Mouse (Mus musculus) layer of hippocampus, postnatal 36 days (tissue): ENCODE data around the gene Ccdc124. TPM values are rescaled to one million over a fixed set of nuclear protein-coding genes. Genes with fewer than 3 reads are reported as not detected.
"Not testable (repeated sequence)": the region's sequence is repeated elsewhere in the genome, so short reads cannot be mapped to it uniquely, and the experiment has no call there.

Experiments used
- DNase-seq, 2 experiments: peaks; one replicate each; pipeline ENCODE4 v3.0.0; 2022
- total RNA-seq, 2 experiments: library from RNA; stranded (reverse); gene quantifications; 2 replicates each; pipeline ENCODE4 v1.2.3; 2021

Ccdc124 gene
- 10 to 100 TPM; 83.4 to 95.4 TPM for total RNA-seq

DNA sequence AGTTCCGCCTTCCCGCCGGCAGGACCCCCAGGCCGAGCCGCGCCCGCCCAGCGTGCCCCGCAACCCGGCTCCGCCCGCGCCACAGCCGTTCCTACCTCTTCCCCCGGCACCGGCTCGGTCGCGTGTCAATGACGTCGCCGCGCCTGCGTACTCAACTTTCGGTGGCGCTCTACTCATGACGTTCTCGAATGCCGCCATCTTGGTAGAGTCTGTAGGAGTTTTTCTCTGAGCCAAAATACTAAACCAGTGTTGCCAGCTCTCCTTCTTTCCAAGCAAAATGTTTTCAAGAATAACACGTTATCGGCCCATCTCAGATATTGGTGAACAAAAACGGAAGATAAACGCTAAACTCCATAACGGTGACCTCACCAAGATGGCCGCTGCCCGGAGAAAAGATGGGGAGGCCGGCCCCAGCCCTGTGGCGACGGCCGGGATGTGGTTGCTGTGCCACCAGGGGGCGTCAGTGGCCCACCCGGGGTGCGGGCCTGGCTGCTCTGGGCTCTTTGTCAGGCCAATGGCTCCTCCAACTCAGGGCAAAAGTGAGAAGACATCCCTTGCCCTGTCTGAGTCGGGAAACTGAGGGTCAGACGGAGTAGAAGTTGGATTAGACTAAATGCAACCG lies at the start of gene Ccdc124:
TSS of gene Ccdc124 (minus strand) at position 572 of the 622 bp plus-strand sequence.
- peak; percentile 95 to 96 for DNase-seq

DNA sequence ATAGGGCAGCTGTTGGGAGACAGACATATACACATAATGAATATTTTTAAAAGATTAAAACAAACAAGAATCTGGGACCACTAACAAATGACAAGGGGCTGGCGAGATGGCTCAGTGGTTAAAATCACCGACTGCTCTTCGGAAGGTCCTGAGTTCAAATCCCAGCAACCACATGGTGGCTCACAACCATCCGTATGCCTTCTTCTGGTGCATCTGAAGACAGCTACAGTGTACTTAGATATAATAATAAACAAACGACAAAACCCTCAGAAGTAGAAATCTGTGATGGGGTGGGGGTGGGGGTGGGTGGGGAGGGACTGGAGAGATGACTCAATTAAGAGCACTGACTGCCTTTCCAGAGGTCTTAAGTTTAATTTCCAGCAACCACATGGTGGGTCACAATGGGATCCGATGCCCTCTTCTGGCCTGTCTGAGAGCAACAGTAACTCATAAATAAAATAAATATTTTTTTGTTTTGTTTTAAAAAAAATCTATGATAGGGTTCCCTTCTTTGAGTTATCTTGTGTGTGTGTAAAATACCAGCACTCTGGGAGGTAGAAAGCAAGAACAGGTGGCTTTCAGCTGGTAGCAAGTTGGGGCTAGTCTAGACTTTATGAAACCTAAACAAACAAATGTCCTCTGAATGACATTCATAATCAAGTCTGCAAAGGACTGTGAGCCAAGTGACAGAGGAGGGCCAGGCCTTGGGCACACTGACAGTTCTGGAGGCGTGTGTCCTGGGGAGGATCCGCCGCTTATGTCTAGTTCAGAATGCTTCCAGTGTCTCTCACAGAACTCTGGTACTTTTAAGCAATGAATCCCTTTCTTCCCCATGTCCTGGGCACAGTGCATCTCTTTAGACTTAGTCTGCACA lies 46.6 kb upstream of the Ccdc124 start:
- DNase-seq: no peak

DNA sequence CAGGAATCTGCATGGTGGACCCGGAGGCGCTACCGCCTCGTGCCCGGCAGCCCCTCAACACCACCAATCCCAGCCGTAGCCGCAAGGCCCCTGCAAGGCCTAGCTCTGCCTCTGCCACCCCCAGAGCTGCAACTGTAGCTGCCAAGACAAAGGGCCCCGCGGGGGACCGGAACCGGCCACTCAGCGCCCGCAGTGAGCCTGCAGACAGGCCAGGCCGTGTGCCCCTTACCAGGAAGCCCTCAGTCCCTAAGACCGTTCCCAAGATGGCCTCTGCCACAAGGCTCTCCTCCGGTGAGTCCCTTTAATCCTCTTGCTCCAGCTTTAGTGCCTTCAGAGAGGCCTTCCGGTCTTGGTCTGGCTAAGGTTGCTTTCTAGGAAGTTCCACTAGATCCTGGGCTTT lies 41.0 kb upstream of the Ccdc124 start:
- no peak for DNase-seq

DNA sequence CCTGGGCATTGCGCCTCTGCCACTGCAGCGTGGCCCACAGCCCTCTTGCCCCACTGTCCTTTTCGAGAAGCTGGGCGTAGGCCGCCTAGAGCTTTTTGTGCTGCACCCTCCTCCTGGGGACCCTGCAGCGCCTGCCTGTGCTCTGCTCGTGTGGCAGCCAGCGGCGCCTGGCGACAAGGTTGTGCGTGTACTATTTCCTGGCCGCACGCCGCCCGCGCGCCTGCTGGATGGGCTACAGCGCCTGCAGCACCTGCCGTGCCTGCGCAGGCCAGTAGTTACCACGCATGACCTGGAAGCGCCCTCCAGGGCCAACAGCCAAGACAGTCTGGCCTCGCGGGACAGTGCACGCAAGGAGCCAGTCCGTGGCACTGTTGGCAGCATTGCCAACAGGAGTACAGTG lies 39.8 kb upstream of the Ccdc124 start:
- DNase-seq: no peak

DNA sequence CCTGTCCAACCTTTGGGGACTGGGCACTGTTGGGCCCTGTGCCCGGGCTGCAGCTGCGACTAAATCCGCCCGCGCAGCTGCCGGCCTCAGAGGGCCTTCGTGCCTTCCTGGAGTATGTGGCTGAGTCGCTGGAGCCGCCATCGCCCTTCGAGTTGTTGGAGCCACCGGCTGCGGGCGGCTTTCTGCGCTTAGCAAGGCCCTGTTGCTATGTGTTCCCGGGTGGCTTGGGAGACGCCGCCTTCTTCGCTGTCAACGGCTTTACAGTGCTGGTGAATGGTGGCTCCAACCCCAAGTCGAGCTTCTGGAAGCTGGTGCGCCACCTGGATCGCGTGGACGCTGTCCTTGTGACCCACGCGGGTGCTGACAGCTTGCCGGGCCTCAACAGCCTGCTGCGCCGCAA lies 39.2 kb upstream of the Ccdc124 start:
- DNase-seq: no peak

DNA sequence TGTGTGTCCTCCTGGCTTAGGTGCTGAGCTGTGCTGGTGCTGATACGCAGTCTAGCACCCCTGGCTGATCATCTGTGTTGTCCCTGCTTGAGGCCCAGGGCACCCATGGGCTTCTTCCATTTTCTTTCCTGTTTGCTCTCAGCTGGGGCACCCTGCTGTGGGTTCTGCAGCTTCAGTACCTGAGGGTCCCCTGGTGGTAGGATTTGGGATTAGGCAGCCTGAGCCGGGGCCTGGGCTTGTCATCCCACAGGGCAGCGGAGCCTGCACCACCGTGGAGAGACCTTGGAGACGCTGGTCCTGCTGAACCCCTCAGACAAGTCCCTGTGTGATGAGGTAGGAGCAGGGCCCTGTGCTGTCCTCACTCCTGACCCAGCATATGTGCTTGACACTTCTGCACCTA lies 37.9 kb upstream of the Ccdc124 start:
- no peak for DNase-seq

DNA sequence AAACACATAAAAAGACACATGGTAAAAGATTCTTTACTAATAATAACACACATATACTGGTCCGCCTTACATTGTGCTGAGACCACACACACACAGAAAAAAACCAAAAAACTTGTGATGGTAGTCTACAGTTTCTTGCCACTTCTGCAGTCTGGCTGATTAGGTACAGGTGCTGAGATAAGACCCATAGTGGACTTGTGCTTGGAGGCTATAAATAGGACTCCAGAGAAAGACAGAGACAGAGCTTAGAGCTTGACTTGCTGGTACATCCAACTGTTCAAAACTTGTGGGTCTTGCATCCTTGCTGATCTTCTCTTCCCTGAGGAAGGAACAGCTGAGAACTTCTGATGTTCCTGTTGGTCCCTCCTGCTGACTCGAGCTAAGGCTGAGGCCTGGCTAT lies 33.8 kb upstream of the Ccdc124 start:
- DNase-seq: no peak

DNA sequence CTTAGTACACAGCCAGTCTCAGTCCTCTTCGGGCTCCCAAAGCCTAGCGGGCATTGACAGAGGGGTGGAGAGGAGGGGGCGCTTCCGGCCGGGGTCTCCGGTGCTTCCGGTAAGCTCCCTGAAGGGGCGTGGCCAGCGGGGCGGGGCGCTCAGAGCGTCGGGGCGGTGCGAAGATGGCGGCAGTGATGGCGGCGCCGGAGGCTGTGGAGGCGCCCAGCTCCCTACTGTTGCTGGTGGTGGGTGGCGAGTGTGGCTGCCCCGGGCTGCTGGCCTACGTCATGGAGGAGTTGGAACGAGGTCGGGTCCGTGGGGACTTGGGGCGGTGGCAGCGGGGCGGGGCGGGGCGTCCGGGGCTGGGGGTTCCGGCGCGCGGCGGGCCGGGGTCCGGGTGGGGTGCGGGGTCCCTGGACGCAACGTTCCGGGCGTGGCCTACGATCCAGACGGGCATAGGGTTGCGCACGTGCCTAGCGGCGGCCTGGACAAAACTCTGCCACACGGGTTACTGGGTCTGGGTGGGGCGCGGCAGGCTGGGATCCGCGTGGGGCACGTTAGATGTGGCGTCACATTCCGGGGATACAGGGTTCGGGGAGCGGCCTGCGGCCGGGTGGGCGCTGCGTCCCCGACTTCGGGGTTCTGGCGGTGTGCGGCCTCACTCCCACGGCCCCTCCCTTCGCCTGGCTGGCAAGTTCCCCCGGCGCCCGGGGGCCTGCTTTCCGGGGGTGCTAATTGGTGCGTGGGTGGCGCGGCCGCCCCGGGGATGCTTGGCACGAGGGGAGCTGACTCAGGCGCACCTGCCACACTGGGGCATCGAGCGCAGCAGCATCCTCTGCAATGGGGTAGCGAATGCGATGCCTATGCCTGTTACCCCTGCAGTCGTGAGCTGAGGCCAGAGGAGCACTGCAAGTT lies 32.3 kb upstream of the Ccdc124 start, which contains the start of gene Map1s:
TSS of gene Map1s (plus strand) at position 102 of the 906 bp plus-strand sequence.
- DNase-seq: peak; percentile 83

DNA sequence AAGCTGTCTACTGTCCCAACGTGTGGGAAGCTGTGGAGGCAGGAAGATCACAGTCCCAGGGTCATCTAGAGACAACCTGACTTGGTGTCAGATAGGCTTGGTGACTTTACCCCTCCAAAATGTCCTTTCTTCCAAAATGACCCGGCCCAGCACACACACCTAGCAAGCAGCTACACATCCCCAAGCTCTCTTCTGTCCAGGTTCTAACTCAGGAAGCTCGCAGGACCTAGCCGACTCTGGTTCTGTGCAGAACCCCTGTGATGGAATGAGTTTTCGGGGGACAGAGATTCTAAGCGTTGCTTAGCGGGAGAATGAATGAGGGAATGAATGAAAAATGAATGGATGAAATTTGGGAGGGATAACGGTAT lies 31.7 kb upstream of the Ccdc124 start:
- no peak for DNase-seq

DNA sequence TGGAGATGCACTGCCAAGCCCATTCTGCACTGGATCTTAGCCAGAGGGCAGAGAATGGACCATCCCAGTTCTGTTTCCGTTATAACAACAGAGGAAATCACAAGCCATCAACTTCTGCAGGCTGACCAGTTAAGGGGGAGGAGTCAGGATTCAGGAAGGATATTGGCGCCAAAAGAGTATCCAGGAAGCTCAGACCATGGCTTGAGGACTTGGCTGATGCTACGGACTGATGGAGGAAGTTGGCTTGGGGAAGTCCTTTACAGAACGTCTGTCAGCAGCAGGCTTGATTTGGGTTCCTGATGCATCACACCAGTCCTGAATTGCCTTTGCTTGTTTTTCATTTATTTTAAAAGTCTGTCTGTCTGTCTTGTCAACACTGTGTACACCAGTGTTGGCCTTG lies 30.8 kb upstream of the Ccdc124 start:
- no peak for DNase-seq

DNA sequence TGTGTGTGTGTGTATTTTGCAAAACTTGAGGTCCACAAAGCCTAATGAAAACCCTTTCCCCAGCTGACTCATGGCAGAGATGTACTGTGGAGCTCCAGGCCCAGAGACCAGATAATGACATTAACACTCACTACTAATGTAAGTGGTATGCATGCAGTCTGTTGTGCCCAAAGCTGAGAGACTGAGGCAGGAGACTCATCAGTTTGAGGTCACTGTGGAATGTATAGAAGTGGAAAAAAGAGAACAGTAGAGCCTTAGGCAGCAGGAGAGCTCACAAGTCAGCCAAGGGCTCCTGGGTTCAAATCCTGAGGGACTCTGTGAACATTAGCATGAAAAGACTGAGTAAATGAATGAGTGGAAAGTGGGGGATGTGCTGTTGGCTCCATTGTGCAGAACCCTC lies 29.8 kb upstream of the Ccdc124 start:
- no peak for DNase-seq

DNA sequence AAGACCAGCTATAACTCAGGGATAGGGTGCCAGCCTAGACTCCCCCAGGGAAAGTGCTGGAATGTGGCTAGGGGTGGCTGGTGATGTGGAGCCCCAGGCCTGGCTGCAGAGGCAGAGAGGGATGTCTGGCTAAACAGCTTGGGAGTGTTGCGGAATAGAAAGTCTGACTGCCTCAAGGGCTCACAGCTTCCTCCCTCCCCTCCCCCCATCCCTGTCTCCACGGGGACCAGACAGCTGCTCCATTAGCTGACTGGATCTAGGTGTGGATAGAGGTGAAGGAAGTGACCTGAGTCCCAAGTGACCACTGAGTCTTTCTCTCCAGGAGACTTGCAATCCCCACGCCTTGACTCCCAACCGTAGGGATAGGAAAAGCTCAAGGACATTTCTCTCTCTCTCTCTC lies 29.4 kb upstream of the Ccdc124 start:
- DNase-seq: no peak

DNA sequence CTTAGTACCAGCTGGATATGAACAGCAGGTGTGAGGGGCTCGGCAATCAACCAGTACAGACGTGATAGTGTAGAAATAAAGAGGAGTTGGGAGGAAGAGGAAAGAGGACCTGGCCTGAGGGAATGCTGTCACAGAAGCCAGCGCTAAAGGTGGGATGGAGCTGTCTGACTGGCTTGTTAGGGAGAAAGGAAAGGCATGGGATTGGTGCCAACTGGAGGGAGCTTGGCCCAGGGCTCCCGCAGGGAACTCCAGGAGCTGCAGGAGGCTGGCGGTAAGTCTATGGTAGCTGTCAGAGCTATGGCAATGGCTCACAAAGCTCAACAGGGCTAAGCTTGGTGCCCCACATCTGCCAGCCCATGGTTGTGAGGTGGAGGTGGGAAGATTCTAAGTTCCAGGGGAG lies 28.5 kb upstream of the Ccdc124 start:
- no peak for DNase-seq

DNA sequence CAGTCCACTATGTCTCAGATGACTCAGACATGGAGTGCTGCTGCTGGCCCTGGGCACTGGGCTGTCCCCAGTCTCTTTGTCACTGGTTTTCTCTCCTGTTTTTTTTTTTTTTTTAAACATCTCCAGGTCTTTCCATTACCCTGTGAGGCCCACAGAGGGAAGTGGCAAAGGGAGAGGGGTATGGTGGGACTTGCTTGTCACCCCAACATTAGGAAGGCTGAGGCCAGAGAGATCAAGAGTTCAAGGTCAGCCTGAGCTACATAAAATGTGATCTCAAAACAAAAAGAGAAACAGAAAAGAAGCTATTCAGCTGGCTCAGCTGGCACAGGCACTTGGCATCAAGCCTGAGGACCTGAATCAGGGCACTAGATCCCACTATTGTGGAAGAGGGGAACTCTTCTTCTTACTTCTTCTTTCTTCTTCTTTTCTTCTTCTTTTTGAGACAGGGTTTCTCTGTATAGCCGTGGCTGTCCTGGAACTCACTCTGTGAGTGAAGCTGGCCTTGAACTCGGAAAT lies 27.2 kb upstream of the Ccdc124 start:
- DNase-seq: no peak

DNA sequence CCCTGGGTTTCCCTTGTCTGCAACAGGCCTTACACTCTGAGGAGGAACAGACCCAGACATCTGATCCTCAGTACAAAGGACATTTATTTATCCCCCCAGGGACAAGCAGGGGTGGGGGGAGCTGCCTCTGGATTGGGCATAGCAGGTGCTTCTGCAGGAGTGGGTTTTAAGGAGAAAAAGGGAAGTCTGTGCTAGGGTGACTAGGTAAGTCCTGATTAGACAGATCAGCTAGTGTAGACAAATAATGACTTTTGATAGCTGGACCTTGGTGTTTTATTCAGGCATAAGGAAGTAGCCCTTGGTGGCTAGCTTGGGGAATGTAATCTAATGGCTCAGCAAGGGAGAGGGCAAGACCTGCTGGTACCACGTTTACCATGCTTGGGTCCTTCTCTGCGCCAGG lies 25.5 kb upstream of the Ccdc124 start:
- DNase-seq: no peak

DNA sequence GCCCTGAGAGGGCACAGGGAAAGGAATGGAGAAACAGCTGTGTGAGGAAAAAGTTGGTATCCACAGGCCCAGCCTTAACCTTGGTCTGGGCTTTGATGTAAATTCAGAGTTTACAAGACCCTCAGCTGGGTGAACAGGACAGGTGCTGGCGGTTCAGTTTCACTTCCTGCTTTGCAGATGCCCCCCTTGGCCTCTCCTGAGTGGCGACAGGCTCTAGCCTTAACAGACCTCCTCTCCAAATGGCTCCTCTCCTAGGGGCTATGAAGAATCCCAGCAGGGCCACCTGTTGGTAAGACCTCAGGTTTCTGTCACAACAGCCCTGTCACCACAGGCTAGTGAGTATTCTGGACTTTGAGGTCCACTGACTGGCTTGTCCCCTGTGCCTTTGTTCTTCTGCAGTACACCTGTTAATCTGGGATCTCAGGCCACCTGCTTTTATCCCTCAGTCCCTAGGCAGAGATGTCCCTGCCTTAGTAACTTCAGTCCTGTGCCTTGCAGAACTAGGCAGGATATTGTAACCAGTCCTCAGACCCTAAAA lies 25.0 kb upstream of the Ccdc124 start:
- DNase-seq: no peak

DNA sequence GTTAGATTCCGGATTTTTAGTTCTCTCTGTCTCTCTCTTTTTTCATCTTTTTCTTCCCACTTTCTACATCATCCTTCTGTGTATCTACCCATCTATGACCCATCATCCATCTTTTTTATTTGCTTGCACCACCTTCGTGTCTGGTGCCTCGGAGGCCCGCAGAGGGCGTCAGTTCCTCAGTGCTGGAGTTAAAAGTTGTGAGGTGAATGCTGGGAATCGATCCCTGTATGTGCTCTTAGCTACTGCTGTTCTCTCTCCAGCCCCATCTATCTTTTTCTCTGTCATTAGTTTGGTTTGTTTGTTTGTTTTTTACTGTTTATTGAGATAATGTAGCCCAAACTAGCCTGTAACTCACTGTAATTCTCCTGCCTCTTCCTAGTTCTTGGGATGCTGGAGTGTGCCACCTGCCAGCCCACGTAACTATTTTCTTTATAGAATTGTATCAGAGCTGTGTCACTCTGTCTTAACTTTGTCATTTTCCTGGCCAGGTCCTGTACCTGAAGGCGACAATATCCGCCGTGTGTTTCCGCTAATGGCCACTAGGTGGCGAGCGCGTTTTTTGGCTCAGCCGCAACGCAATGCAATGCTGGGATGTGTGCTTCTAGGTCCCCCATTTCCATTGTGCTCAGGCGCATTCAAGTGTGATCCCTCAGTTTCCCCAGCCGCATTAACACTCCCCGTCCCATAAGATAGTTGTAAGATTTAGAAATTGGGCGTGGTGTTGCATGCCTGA lies 24.1 kb upstream of the Ccdc124 start:
- peak; percentile 79 to 87 for DNase-seq

DNA sequence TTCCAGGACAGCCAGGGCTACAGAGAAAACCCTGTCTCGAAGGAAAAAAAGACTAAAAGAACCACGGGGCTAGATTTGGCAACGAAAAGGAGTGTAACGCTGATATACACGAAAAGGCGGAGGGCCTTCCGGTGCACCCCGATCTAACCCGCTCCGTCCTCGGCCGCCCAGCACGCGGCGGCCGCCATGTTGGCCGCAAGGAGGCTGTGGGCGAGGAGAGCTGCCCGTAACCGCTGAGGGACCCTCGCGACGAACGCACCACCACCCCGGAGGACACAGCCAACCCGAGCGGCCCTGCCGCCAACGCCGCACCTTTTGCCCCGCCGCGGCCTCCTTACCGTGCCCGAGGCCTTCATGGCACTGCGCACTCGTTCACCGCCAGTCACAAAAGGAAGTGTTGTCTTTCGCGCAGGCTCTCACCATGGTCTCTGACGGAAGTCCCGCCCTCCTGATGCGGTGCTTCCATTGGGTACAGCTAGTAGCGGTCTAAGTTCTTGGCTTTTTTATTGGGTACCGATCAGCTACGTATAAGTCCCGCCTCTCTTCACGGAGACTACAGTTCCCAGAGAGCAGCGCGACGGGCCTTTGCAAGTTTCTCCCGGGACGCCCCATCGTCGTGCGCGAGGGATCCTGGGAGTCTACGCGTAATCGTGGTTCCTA lies 23.4 kb upstream of the Ccdc124 start, which contains the start of gene Rpl18a:
TSS of gene Rpl18a (minus strand) at position 392 of the 660 bp plus-strand sequence.
- peak; percentile 95 to 96 for DNase-seq

DNA sequence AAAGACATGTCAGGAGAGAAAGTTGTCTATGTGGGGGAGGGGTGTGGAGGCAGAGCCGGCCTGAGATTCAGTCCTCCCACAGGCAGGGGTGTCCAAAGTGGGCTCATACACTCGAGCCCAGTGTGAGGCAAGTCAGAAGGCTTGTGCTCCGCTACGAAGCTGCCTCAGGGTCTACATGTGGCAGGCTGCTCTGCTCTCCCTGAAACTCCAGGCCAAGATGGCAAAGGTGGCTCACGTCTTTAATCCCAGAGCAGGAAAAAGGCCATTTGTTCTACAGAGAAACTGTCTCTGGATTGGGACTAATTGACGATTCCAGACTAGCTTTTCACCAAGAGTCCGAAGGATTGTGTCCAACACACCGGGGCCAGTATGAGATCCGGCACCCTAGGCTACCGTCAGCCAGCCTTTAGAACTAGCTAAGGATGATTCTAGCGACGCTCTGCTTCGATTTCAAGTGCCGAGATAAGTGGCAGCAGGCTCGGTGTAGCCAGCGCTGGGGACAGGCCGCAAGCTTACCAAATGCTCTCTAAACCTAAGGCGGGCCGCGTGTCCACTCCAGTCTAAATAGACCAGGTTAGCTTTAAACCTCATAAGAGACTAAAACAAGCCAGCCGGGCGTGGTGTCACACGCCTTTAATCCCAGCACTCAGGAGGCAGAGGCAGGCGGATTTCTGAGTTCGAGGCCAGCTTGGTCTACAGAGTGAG lies 22.7 kb upstream of the Ccdc124 start:
- DNase-seq: no peak

DNA sequence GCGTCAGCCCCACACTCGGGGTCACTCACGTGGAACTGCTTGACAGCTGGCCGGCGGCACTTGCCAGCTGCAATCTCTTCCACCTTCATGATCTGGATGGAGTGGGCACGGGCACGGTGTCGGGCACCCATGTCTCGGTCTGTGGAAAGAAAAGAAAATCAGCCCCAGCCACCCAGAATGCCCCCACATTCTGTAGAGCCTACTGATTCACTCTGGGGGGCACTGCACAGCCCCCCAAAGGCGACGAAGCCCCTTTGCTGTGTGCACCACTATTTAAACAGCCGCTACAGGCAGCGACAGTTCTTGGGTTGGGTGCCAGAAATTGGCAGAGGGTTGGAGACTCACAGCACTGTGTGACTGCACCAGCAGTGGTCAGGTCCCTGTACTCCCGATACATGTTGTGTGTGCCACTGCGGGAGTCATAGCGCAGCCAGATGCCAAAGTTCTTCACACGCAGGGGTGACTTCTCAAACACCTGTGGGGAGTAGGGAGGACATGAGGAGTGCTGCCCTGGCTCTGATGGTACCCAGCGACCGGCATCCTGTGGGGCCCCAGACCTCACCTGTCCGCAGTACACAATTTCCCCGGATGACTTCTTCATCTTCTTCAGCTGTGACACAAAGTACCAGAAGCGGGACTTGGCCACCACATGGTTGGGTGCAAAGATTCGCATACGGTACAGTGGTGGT lies 22.0 kb upstream of the Ccdc124 start:
- not testable (repeated sequence) for DNase-seq
